Mouse (Mus musculus) adrenal gland, postnatal 25 days (tissue): ENCODE measurements at regions not wholly inside any gene's neighbourhood (a gene's known extent, or its start where the extent isn't known, plus 50 kb on each side); places are given as distances from the start of the nearest gene placed in this dataset.

Source experiments
- DNase-seq: peaks from one replicate; pipeline ENCODE4 v3.0.0; 2021; ENCODE audit warnings: mixed read lengths

DNA sequence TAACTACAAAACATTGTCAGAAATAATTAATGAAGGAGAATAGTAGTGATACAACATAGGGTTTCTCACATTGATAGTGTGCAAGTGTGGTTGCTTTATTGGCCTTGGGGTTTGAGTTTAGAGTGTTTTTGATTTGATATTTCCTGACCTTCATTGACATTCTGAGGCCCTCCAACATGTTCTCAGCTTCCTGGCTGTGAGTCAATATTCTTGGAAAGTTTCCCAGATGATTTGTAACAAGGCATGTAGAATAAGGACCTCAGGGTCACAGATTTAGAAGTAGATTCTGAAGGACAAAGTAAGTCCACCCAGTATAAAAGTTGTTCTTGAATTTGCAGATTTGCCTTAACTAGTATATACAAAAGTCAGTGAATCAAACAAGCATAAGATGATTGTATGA is 969.7 kb upstream of the Pcdh9 start:
- no peak for DNase-seq

DNA sequence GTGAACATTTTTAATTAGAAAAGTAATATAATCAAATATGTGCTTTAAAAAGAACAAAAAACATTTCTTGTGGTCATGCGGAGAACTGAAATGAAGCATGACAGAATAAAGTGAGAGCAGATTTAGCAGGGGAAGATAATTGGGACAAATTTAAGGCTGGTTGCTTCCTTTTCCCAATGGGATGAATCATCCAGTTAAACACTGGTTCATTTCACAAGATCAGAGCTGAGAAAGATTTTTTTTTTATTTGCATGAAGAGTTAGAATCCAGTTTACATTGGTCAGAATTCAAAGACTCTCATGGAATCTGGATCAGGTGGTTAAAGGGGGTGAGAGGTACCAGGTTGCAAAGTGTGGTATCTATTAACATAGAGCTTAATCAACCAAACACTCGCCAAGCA is 978.5 kb upstream of the Pcdh9 start:
- DNase-seq = no peak

DNA sequence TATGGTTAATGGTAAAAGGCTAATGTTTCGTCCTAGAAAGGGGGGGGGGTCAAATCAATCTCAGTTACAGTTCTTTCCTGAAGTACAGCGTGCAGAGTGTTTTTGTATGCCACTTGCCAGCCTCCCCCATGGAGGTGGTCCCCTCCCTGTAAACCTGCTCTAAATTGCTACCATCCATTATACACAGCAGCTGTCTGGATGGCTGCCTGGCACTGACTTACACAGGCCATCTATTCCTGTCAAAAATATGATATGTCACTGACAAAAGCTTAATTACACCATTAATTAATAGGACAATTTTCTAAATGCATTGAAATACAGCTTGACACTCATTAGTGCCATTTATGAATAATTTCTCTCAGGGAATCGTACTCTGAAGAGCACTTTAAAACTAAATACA is 995.0 kb upstream of the 4921530L21Rik start:
- DNase-seq = no peak

- no peak for DNase-seq
These were observed 985.7 kb upstream of the 4921530L21Rik start for GRCm38 (mm10) chr14:94895261-94895769.

- no peak for DNase-seq
These were observed 982.3 kb upstream of the 4921530L21Rik start for GRCm38 (mm10) chr14:94898667-94899281.

- DNase-seq = no peak
These were observed 968.7 kb upstream of the 4921530L21Rik start for GRCm38 (mm10) chr14:94912326-94912725.

DNA sequence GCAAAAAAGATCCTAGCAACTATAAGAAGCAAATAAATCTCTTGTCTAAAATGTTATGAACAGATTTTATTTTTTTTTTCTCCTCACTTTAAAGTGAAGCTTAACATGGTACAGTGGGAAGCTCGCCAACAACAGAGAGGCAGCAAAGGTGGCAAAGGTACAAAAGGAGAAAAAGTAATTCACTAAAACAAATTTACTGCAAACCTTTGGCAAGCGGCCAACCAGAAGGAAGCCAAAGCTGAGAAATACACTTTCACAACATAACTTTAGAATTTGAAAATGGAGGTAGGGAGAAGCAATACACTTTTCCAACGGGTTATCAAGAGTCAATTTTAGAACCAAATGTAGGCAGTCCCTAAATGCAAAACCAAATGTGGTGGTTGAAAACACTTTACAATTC is 939.6 kb upstream of the 4921530L21Rik start:
- DNase-seq = peak; percentile 5
